Mouse (Mus musculus) C2C12 (cell line): ENCODE data around the gene Crip2.

Experiments used
- CEBPB ChIP-seq: IDR thresholded peaks from one replicate; pipeline ENCODE4 v1.6.1; 2011; ENCODE audit warnings: low read depth, mild to moderate bottlenecking, control low read depth, moderate library complexity
- CTCF ChIP-seq: IDR thresholded peaks from one replicate; pipeline ENCODE4 v1.5.1; 2011; ENCODE audit not compliant: control insufficient read depth, insufficient read depth, insufficient read length
- MYOD1 ChIP-seq: IDR thresholded peaks from one replicate; pipeline ENCODE4 v1.6.1; 2011; ENCODE audit warnings: low read depth; ENCODE audit not compliant: control insufficient read depth, insufficient read length
- MYOG ChIP-seq: IDR thresholded peaks from one replicate; pipeline ENCODE4 v1.6.1; 2011; ENCODE audit not compliant: control insufficient read depth, insufficient read length; ENCODE audit errors: extremely low read depth
- USF1 ChIP-seq: IDR thresholded peaks from one replicate; pipeline ENCODE4 v1.6.1; 2011; ENCODE audit warnings: low read depth, mild to moderate bottlenecking, control low read depth, moderate library complexity

DNA sequence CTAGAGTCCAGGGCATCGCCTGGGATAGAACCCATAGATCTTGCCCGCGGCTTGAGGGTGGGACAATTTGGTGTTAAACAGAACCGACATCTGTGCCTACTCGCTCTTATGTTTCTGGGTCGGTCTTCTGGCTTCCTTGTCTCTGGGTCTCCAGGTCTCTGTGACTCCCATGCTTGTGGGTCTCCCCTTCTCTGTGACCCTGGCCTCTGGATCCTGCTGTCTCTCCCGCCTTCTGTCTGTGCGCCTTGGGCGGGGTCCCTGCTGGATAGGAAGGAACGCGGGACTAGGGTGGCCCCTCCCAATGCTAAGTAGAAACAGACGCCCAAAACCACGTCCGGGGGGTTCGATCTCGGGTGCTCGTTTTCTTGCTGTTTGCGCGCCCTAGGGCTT, 12.2 kb downstream of the Crip2 start:
- TF ChIP-seq CTCF (no peak), MYOG (no peak), USF1 (no peak), MYOD1 (no peak), CEBPB (no peak)
